Mouse (Mus musculus): ENCODE results near the gene Gm10772. TPM values are rescaled to one million over a fixed set of nuclear protein-coding genes. Genes with fewer than 3 reads are reported as not detected.
"Not testable (repeated sequence)": the region's sequence is repeated elsewhere in the genome, so short reads cannot be mapped to it uniquely, and the experiment has no call there.

Gene Gm10772
- polyA plus RNA-seq (2014; fragmentation: Nextera tagmentation; extraction: Ambion mirVana): not detected in 2 replicates

DNA sequence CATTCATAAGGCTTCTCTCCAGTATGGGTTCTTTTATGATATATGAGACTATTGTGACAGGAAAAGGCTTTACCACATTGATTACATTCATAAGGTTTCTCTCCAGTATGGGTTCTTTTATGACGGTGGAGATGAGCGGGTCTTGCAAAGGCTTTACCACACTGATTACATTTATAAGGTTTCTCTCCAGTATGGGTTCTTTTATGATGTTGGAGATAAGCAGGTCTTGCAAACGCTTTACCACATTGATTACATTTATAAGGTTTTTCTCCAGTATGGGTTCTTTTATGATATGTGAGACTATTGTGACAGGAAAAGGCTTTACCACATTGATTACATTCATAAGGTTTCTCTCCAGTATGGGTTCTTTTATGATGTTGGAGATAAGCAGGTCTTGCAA lies at the start of gene Gm10772:
Gene Gm10772 (minus strand): TSS at position 101 of the 400 bp plus-strand sequence.
- H3K4me1 ChIP-seq (replicated peaks; ENCODE audit: control insufficient read depth, insufficient read depth, low read length); H3K27ac ChIP-seq (ENCODE audit: low read depth, low read length); H3K4me2 ChIP-seq (ENCODE audit: low read depth, low read length, severe bottlenecking); H3K27me3 ChIP-seq (ENCODE audit: control insufficient read depth, insufficient read depth, low read length); H3K9ac ChIP-seq (ENCODE audit: low read length); ATAC-seq (replicated peaks; ENCODE audit: low FRiP score); DNase-seq (ENCODE audit: low spot score); H3K9me3 ChIP-seq (ENCODE audit: control insufficient read depth, low read length); H3K36me3 ChIP-seq (ENCODE audit: control insufficient read depth, insufficient read depth, low read length); H3K4me3 ChIP-seq (ENCODE audit: low read depth, low read length): not testable (repeated sequence)
- no CpG with 5 or more reads among the region's 3 CpGs for WGBS

DNA sequence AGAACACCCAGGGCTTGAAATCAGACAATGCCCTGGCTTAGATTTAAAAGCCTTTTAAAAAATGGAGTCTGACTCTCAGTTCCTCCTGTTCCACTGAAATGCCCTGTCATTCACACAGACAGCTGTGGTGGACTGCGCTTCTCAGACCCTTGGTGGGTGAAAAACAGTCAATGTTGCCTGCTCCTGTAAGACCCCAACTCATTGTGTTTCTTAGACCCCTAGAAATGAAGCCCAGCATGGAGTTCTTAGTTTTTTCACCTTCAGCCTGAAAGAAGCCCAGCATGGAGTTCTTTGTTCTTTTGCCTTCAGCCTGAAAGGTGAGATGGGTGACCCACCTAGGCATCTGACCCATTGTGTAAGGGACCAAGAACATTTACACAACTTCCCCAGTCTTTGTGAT lies 36.5 kb upstream of the Gm10772 start:
- H3K36me3 ChIP-seq (ENCODE audit: control insufficient read depth, insufficient read depth, low read length); H3K4me3 ChIP-seq (ENCODE audit: low read depth, low read length); H3K9me3 ChIP-seq (ENCODE audit: control insufficient read depth, low read length); H3K27me3 ChIP-seq (ENCODE audit: control insufficient read depth, insufficient read depth, low read length); ATAC-seq (replicated peaks; ENCODE audit: low FRiP score); H3K4me1 ChIP-seq (replicated peaks; ENCODE audit: control insufficient read depth, insufficient read depth, low read length); H3K9ac ChIP-seq (ENCODE audit: low read length); DNase-seq (ENCODE audit: low spot score); H3K4me2 ChIP-seq (ENCODE audit: low read depth, low read length, severe bottlenecking); H3K27ac ChIP-seq (ENCODE audit: low read depth, low read length): not testable (repeated sequence)
- WGBS: no CpG with 5 or more reads among the region's 1 CpGs

DNA sequence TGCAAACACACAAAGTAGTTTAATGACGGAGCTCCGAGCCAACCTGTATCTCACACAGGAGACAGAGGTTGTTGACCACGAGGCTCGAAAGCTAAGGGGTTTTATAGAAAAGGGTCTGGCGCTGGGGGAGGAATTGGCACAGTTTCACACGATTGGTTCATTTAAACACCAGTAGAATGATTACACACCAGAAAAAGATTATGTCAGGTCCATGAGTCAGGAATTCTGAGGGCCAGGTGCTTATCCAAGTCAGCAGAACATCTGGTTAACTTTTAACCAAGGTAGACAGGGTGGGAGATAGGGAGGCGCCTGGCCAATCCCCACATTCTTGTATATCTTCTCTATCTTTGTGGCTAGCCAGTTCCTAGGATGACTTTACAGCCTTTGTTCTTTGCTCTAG lies 35.8 kb upstream of the Gm10772 start:
- WGBS: 83% methylated on average over 2 of the region's 7 CpGs

DNA sequence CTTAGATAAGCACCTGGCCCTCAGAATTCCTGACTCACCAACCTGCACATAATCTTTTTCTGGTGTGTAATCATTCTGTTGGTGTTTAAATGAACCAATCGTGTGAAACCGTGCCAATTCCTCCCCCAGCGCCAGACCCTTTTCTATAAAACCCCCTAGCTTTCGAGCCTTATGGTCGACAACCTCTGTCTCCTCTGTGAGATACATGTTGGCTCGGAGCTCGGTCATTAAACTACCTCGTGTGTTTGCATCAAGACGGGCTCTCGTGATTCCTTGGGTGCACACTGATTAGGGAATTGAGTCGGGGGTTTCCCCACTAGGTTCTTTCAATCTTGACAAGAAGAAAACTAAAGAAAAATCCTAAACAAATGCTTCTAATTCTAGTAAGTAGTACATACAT lies 13.0 kb downstream of the Gm10772 start:
- no CpG with 5 or more reads among the region's 11 CpGs for WGBS
- Histone ChIP-seq H3K4me3 (ENCODE audit: low read depth, low read length) (no peak overlapping the region), H3K9ac (ENCODE audit: low read length) (no peak overlapping the region), H3K27ac (ENCODE audit: low read depth, low read length) (no peak overlapping the region), H3K27me3 (ENCODE audit: control insufficient read depth, insufficient read depth, low read length) (no peaks in the 10 kb centered on the region), H3K36me3 (ENCODE audit: control insufficient read depth, insufficient read depth, low read length) (no peaks in the 10 kb centered on the region), H3K4me2 (ENCODE audit: low read depth, low read length, severe bottlenecking) (no peak overlapping the region), H3K4me1 (replicated peaks; ENCODE audit: control insufficient read depth, insufficient read depth, low read length) (no peaks in the 10 kb centered on the region), H3K9me3 (ENCODE audit: control insufficient read depth, low read length) (no peaks in the 10 kb centered on the region)
- DNase-seq (ENCODE audit: low spot score): no peak
- ATAC-seq (replicated peaks; ENCODE audit: low FRiP score): no peak

More for the DNA sequence above, 35.8 kb upstream of the Gm10772 start:
- H3K4me1 ChIP-seq (replicated peaks; ENCODE audit: control insufficient read depth, insufficient read depth, low read length); H3K36me3 ChIP-seq (ENCODE audit: control insufficient read depth, insufficient read depth, low read length); DNase-seq (ENCODE audit: low spot score); H3K9ac ChIP-seq (ENCODE audit: low read length); H3K27ac ChIP-seq (ENCODE audit: low read depth, low read length); ATAC-seq (replicated peaks; ENCODE audit: low FRiP score); H3K27me3 ChIP-seq (ENCODE audit: control insufficient read depth, insufficient read depth, low read length); H3K4me2 ChIP-seq (ENCODE audit: low read depth, low read length, severe bottlenecking); H3K4me3 ChIP-seq (ENCODE audit: low read depth, low read length); H3K9me3 ChIP-seq (ENCODE audit: control insufficient read depth, low read length): not testable (repeated sequence)

DNA sequence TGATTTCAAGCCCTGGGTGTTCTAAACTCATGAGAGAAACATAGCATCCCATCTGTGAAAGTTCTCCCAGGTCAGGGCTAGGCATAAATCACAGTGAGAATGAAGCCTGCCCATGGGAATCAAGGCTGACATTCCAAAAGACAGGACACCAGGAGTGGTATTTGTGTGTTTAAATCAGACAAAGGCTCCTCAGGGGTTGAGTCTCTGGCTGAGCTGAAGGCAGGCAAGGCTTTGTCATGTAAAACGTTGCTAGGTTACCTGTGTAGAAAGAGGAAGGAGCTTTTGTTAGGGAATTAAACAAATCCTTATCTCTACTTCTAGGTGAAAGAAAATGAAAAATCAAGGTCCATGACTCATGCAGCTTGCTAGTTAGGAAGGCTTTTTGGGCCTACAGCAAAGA lies 13.6 kb downstream of the Gm10772 start:
- not testable (repeated sequence) for H3K4me3 ChIP-seq (ENCODE audit: low read depth, low read length); H3K9ac ChIP-seq (ENCODE audit: low read length); DNase-seq (ENCODE audit: low spot score); H3K36me3 ChIP-seq (ENCODE audit: control insufficient read depth, insufficient read depth, low read length); H3K4me2 ChIP-seq (ENCODE audit: low read depth, low read length, severe bottlenecking); ATAC-seq (replicated peaks; ENCODE audit: low FRiP score); H3K9me3 ChIP-seq (ENCODE audit: control insufficient read depth, low read length); H3K27me3 ChIP-seq (ENCODE audit: control insufficient read depth, insufficient read depth, low read length); H3K4me1 ChIP-seq (replicated peaks; ENCODE audit: control insufficient read depth, insufficient read depth, low read length); H3K27ac ChIP-seq (ENCODE audit: low read depth, low read length)
- no CpG with 5 or more reads among the region's 1 CpGs for WGBS

DNA sequence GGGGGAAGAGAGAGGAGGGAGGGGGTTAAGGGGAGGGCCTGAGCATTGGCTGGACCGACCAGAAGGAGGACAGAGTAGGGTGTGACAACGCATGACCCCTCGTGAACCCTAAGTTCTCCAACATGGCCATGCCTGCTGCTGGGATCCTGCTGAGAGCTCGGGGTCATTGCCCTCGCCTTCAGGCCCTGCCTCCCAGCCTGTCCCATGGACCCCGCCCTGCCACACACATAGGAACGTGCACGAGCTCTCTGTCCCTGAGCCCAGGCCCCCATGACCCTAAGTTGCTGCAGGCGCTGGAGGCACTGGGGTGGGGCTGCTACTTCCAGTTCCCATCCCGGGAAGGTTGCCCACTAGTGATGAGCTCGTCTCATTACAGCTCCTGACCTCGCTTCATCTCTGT lies 48.2 kb downstream of the Gm10772 start:
- not testable (repeated sequence) for DNase-seq (ENCODE audit: low spot score); H3K4me2 ChIP-seq (ENCODE audit: low read depth, low read length, severe bottlenecking)

More for the DNA sequence above, 48.2 kb downstream of the Gm10772 start:
- not testable (repeated sequence) for ATAC-seq (replicated peaks; ENCODE audit: low FRiP score); H3K27ac ChIP-seq (ENCODE audit: low read depth, low read length); H3K9ac ChIP-seq (ENCODE audit: low read length); H3K9me3 ChIP-seq (ENCODE audit: control insufficient read depth, low read length); H3K36me3 ChIP-seq (ENCODE audit: control insufficient read depth, insufficient read depth, low read length); H3K27me3 ChIP-seq (ENCODE audit: control insufficient read depth, insufficient read depth, low read length); H3K4me3 ChIP-seq (ENCODE audit: low read depth, low read length); H3K4me1 ChIP-seq (replicated peaks; ENCODE audit: control insufficient read depth, insufficient read depth, low read length)
- WGBS: 79% methylated on average over 2 of the region's 12 CpGs

Other genes starting within 250 kb of the Gm10772 start
- gene Gm10324, start 108.0 kb downstream of the Gm10772 start, polyA plus RNA-seq (2014; fragmentation: Nextera tagmentation; extraction: Ambion mirVana): not detected in 2 replicates
- gene 2410141K09Rik, start 213.5 kb upstream of the Gm10772 start, polyA plus RNA-seq (2014; fragmentation: Nextera tagmentation; extraction: Ambion mirVana): not detected in 2 replicates

Measured in forebrain, embryonic 11.5 days (tissue).